Mouse (Mus musculus): ENCODE data around the gene Fat4. TPM values are rescaled to one million over a fixed set of nuclear protein-coding genes. Genes with fewer than 3 reads are reported as not detected.

The Fat4 gene
- polyA plus RNA-seq, 1 experiment from 2014 or later: 3.9 TPM

- Histone ChIP-seq H3K36me3 (ENCODE audit: insufficient read depth, low read length) (no peaks in the 10 kb centered on the region), H3K4me3 (replicated peaks; ENCODE audit: low read depth, low read length) (no peak overlapping the region), H3K9ac (ENCODE audit: low read depth, low read length) (no peak overlapping the region), H3K4me1 (replicated peaks; ENCODE audit: insufficient read depth, low read length) (no peaks in the 10 kb centered on the region), H3K4me2 (ENCODE audit: low read length) (no peak overlapping the region), H3K27ac (no peak overlapping the region), H3K9me3 (replicated peaks; ENCODE audit: low read length) (no peaks in the 10 kb centered on the region), H3K27me3 (ENCODE audit: insufficient read depth, low read length) (no peaks in the 10 kb centered on the region)
- 60% methylated on average over 2 of the region's 2 CpGs for WGBS
- ATAC-seq (replicated peaks; ENCODE audit: low FRiP score, low read depth) (no peak), DNase-seq (ENCODE audit: low spot score) (peak; percentile 18)
- TF ChIP-seq CTCF (IDR thresholded peaks at IDR 0.05; ENCODE audit: low read depth): no peak
These were observed 149.4 kb downstream of the Fat4 start for GRCm38 (mm10) chr3:39036113-39036512.

- no peak overlapping the region for H3K4me2 ChIP-seq (ENCODE audit: low read length)
- ATAC-seq (replicated peaks; ENCODE audit: low FRiP score, low read depth): no peak
- no peaks in the 10 kb centered on the region for H3K4me1 ChIP-seq (replicated peaks; ENCODE audit: insufficient read depth, low read length)
- no peak overlapping the region for H3K27ac ChIP-seq
- H3K9me3 ChIP-seq (replicated peaks; ENCODE audit: low read length): no peaks in the 10 kb centered on the region
- no peak overlapping the region for H3K9ac ChIP-seq (ENCODE audit: low read depth, low read length)
- TF ChIP-seq CTCF (IDR thresholded peaks at IDR 0.05; ENCODE audit: low read depth): no peak
- DNase-seq (ENCODE audit: low spot score): peak; percentile 12
- no peak overlapping the region for H3K4me3 ChIP-seq (replicated peaks; ENCODE audit: low read depth, low read length)
- H3K27me3 ChIP-seq (ENCODE audit: insufficient read depth, low read length): no peaks in the 10 kb centered on the region
- no peaks in the 10 kb centered on the region for H3K36me3 ChIP-seq (ENCODE audit: insufficient read depth, low read length)
- 62% methylated on average over 4 of the region's 4 CpGs for WGBS
These were observed 159.7 kb downstream of the Fat4 start for GRCm38 (mm10) chr3:39046425-39046824.

GRCm38 (mm10) chr3:39047621-39048303 lies 161.0 kb downstream of the Fat4 start:
- no peaks in the 10 kb centered on the region for H3K36me3 ChIP-seq (ENCODE audit: insufficient read depth, low read length)
- no peak for DNase-seq (ENCODE audit: low spot score)
- no peak for ATAC-seq (replicated peaks; ENCODE audit: low FRiP score, low read depth)
- H3K4me2 ChIP-seq (ENCODE audit: low read length): no peak overlapping the region
- H3K27me3 ChIP-seq (ENCODE audit: insufficient read depth, low read length): no peaks in the 10 kb centered on the region
- no peak overlapping the region for H3K27ac ChIP-seq
- H3K4me1 ChIP-seq (replicated peaks; ENCODE audit: insufficient read depth, low read length): no peaks in the 10 kb centered on the region
- H3K9me3 ChIP-seq (replicated peaks; ENCODE audit: low read length): no peaks in the 10 kb centered on the region
- WGBS: 74% methylated on average over 10 of the region's 10 CpGs
- H3K9ac ChIP-seq (ENCODE audit: low read depth, low read length): no peak overlapping the region
- no peak for TF ChIP-seq CTCF (IDR thresholded peaks at IDR 0.05; ENCODE audit: low read depth)
- no peak overlapping the region for H3K4me3 ChIP-seq (replicated peaks; ENCODE audit: low read depth, low read length)

GRCm38 (mm10) chr3:39048304-39048667 lies 161.5 kb downstream of the Fat4 start:
- Histone ChIP-seq H3K9me3 (replicated peaks; ENCODE audit: low read length) (no peaks in the 10 kb centered on the region), H3K27me3 (ENCODE audit: insufficient read depth, low read length) (no peaks in the 10 kb centered on the region), H3K36me3 (ENCODE audit: insufficient read depth, low read length) (no peaks in the 10 kb centered on the region), H3K27ac (no peak overlapping the region), H3K4me1 (replicated peaks; ENCODE audit: insufficient read depth, low read length) (no peaks in the 10 kb centered on the region), H3K4me2 (ENCODE audit: low read length) (no peak overlapping the region), H3K9ac (ENCODE audit: low read depth, low read length) (no peak overlapping the region), H3K4me3 (replicated peaks; ENCODE audit: low read depth, low read length) (no peak overlapping the region)
- ATAC-seq (replicated peaks; ENCODE audit: low FRiP score, low read depth) (no peak), DNase-seq (ENCODE audit: low spot score) (no peak)
- TF ChIP-seq CTCF (IDR thresholded peaks at IDR 0.05; ENCODE audit: low read depth): no peak
- 65% methylated on average over 5 of the region's 5 CpGs for WGBS

GRCm38 (mm10) chr3:39050130-39050529 lies 163.4 kb downstream of the Fat4 start:
- no peak overlapping the region for H3K4me3 ChIP-seq (replicated peaks; ENCODE audit: low read depth, low read length)
- ATAC-seq (replicated peaks; ENCODE audit: low FRiP score, low read depth): no peak
- H3K4me2 ChIP-seq (ENCODE audit: low read length): no peak overlapping the region
- 89% methylated on average over 1 of the region's 1 CpGs for WGBS
- TF ChIP-seq CTCF (IDR thresholded peaks at IDR 0.05; ENCODE audit: low read depth): no peak
- no peaks in the 10 kb centered on the region for H3K36me3 ChIP-seq (ENCODE audit: insufficient read depth, low read length)
- no peaks in the 10 kb centered on the region for H3K27me3 ChIP-seq (ENCODE audit: insufficient read depth, low read length)
- H3K9me3 ChIP-seq (replicated peaks; ENCODE audit: low read length): no peaks in the 10 kb centered on the region
- no peak overlapping the region for H3K27ac ChIP-seq
- H3K4me1 ChIP-seq (replicated peaks; ENCODE audit: insufficient read depth, low read length): no peaks in the 10 kb centered on the region
- no peak overlapping the region for H3K9ac ChIP-seq (ENCODE audit: low read depth, low read length)
- no peak for DNase-seq (ENCODE audit: low spot score)

- Histone ChIP-seq H3K27ac (no peak overlapping the region), H3K9me3 (replicated peaks; ENCODE audit: low read length) (no peaks in the 10 kb centered on the region), H3K27me3 (ENCODE audit: insufficient read depth, low read length) (no peaks in the 10 kb centered on the region), H3K9ac (ENCODE audit: low read depth, low read length) (no peak overlapping the region), H3K4me1 (replicated peaks; ENCODE audit: insufficient read depth, low read length) (no peaks in the 10 kb centered on the region), H3K4me3 (replicated peaks; ENCODE audit: low read depth, low read length) (no peak overlapping the region), H3K36me3 (ENCODE audit: insufficient read depth, low read length) (no peaks in the 10 kb centered on the region), H3K4me2 (ENCODE audit: low read length) (no peak overlapping the region)
- 41% methylated on average over 6 of the region's 6 CpGs for WGBS
- DNase-seq (ENCODE audit: low spot score) (no peak), ATAC-seq (replicated peaks; ENCODE audit: low FRiP score, low read depth) (no peak)
- TF ChIP-seq CTCF (IDR thresholded peaks at IDR 0.05; ENCODE audit: low read depth): no peak
These were observed 166.3 kb downstream of the Fat4 start for GRCm38 (mm10) chr3:39053072-39053471.

Measured in kidney, postnatal 0 days (tissue).